Mouse (Mus musculus) embryonic stem cell, embryonic (primary cell): ENCODE results near the gene Rnf145.

Experiments used
- CTCF ChIA-PET, 4 experiments: fragments of 300-600 bp in 2 of 4; fragments of 350-600 bp in 2 of 4; sonication (Branson Sonifier 250); formaldehyde crosslinking; loops; one replicate each; lab custom pipeline; 2022; ENCODE audit warnings: inconsistent platforms in 2 of 4; lab: Charles Lee
- POLR2A ChIA-PET, 4 experiments: fragments of 300-600 bp in 2 of 4; fragments of 350-600 bp in 2 of 4; sonication (Branson Sonifier 250); formaldehyde crosslinking; loops; one replicate each; lab custom pipeline; 2022; ENCODE audit warnings: antibody characterized with exemption in 4 of 4, inconsistent platforms in 1 of 4; lab: Charles Lee

Gene Rnf145

GRCm38 (mm10) chr11:44518281-44519095 lies at the start of gene Rnf145:
Rnf145 (plus strand) TSS chr11:44518964.
- POLR2A ChIA-PET = interaction anchor here in 2 of 4 experiments (1.0 to 4.3 kb wide), 6 partner anchors 10 to 770 kb away, joined by 3 to 26 read pairs (median 4); partner anchors contain the start of gene Ttc1 (in 1 of the 2)
- CTCF ChIA-PET = interaction anchor here in 2 of 4 experiments (0.5 to 1.7 kb wide), 4 partner anchors 12 to 63 kb away, joined by 3 to 6 read pairs (median 4); no protein-coding TSS in a partner anchor

GRCm38 (mm10) chr11:44469646-44470431 lies 48.9 kb upstream of the Rnf145 start:
- POLR2A ChIA-PET = interaction anchor here in 3 of 4 experiments (0.8 to 2.4 kb wide), 24 partner anchors 9 to 722 kb away, joined by 3 to 7 read pairs (median 4); partner anchors contain the start of genes Il12b (in 1 of the 3) and Ttc1 (in 1 of the 3)
- CTCF ChIA-PET = interaction anchor here in 2 of 4 experiments (0.5 to 1.3 kb wide), 4 partner anchors 71 to 372 kb away, joined by 3 read pairs; no protein-coding TSS in a partner anchor

- POLR2A ChIA-PET = interaction anchor here in 3 of 4 experiments (0.7 to 2.4 kb wide), 26 partner anchors 9 to 1521 kb away, joined by 3 to 7 read pairs (median 4); partner anchors contain the start of genes Il12b (in 1 of the 3) and Ttc1 (in 1 of the 3)
- CTCF ChIA-PET = interaction anchor here (0.6 to 1.3 kb wide), 5 partner anchors 59 to 111 kb away, joined by 3 to 5 read pairs (median 3); no protein-coding TSS in a partner anchor
Measured at GRCm38 (mm10) chr11:44470432-44471336, 48.1 kb upstream of the Rnf145 start, which contains the start of gene Ublcp1. Ublcp1 (minus strand) TSS chr11:44470498.

- CTCF ChIA-PET = interaction anchor here in 2 of 4 experiments (0.7 to 1.3 kb wide), 2 partner anchors 80 to 110 kb away, joined by 3 to 4 read pairs; no protein-coding TSS in a partner anchor
- POLR2A ChIA-PET = interaction anchor here in 2 of 4 experiments (0.7 to 2.4 kb wide), 14 partner anchors 8 to 1522 kb away, joined by 3 to 7 read pairs (median 3); no protein-coding TSS in a partner anchor
Measured at GRCm38 (mm10) chr11:44471337-44471995, 47.3 kb upstream of the Rnf145 start.

GRCm38 (mm10) chr11:44475467-44475866 lies 43.3 kb upstream of the Rnf145 start:
- ChIA-PET CTCF (no interaction called here), POLR2A (no interaction called here)

- POLR2A ChIA-PET = no interaction called here
- CTCF ChIA-PET = no interaction called here
Measured at GRCm38 (mm10) chr11:44476445-44476844, 42.3 kb upstream of the Rnf145 start.

GRCm38 (mm10) chr11:44478382-44478781 lies 40.4 kb upstream of the Rnf145 start:
- CTCF ChIA-PET = no interaction called here
- POLR2A ChIA-PET = interaction anchor here in 3 of 4 experiments (0.6 kb wide), 3 partner anchors 16 to 386 kb away, joined by 3 to 4 read pairs (median 3); no protein-coding TSS in a partner anchor

- POLR2A ChIA-PET = no interaction called here
- CTCF ChIA-PET = no interaction called here
Measured at GRCm38 (mm10) chr11:44480246-44480645, 38.5 kb upstream of the Rnf145 start.

GRCm38 (mm10) chr11:44485089-44485736 lies 33.6 kb upstream of the Rnf145 start:
- CTCF ChIA-PET = no interaction called here

GRCm38 (mm10) chr11:44489117-44489516 lies 29.6 kb upstream of the Rnf145 start:
- CTCF ChIA-PET = no interaction called here
- POLR2A ChIA-PET = interaction anchor here in 2 of 4 experiments (0.7 to 1.0 kb wide), 3 partner anchors 19 to 572 kb away, joined by 3 to 4 read pairs (median 3); partner anchors contain the start of gene Ublcp1 (in 2 of the 2)

More at GRCm38 (mm10) chr11:44485089-44485736, 33.6 kb upstream of the Rnf145 start:
- POLR2A ChIA-PET = no interaction called here

GRCm38 (mm10) chr11:44494643-44495323 lies 24.0 kb upstream of the Rnf145 start:
- POLR2A ChIA-PET = interaction anchor here in 1 of 4 experiments (0.6 kb wide), 1 partner anchor 16 kb away, joined by 4 read pairs; no protein-coding TSS in a partner anchor

GRCm38 (mm10) chr11:44496217-44496616 lies 22.5 kb upstream of the Rnf145 start:
- ChIA-PET CTCF (no interaction called here), POLR2A (no interaction called here)

More at GRCm38 (mm10) chr11:44494643-44495323, 24.0 kb upstream of the Rnf145 start:
- CTCF ChIA-PET = no interaction called here

- POLR2A ChIA-PET = interaction anchor here in 1 of 4 experiments (0.6 kb wide), 1 partner anchor 107 kb away, joined by 3 read pairs; no protein-coding TSS in a partner anchor
- CTCF ChIA-PET = no interaction called here
Measured at GRCm38 (mm10) chr11:44498412-44499272, 20.1 kb upstream of the Rnf145 start.

- POLR2A ChIA-PET = interaction anchor here in 1 of 4 experiments (1.1 kb wide), 1 partner anchor 10 kb away, joined by 3 read pairs; no protein-coding TSS in a partner anchor
- CTCF ChIA-PET = no interaction called here
Measured at GRCm38 (mm10) chr11:44500966-44501365, 17.8 kb upstream of the Rnf145 start.

GRCm38 (mm10) chr11:44501477-44501876 lies 17.3 kb upstream of the Rnf145 start:
- ChIA-PET POLR2A (interaction anchor here in 1 of 4 experiments (1.1 kb wide), 1 partner anchor 10 kb away, joined by 3 read pairs; no protein-coding TSS in a partner anchor), CTCF (no interaction called here)
